Mouse (Mus musculus): ENCODE measurements around the gene Nwd2.

DNA sequence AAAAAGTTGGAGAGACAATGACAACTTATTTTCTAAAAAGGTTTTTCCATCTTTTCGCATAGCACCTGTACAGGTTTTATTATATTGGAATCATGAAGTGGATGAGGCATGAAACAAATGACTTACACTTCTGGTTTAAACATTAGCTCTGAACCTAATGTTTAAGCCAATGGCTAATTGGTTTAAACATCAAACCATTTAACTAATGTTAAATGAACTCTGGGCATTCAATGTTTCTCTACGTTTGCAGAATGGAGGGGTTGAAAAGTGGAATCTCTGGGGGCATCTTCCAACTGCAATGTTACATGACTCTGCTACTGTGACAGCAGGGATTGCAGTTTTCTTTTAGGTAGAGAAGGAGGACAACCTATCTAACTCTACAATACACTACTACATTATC lies 27.0 kb downstream of the Nwd2 start:
- TF ChIP-seq CTCF (IDR thresholded peaks at IDR 0.05; ENCODE audit: low read depth, low read length) (no peak), POLR2A (IDR thresholded peaks at IDR 0.05; ENCODE audit: borderline replicate concordance, low read depth, low read length) (no peak)

Data from bone marrow macrophage, adult 2 months (primary cell).